Mouse (Mus musculus): ENCODE data around the gene Sowahc. TPM values are rescaled to one million over a fixed set of nuclear protein-coding genes. Genes with fewer than 3 reads are reported as not detected.

Sowahc gene
- polyA plus RNA-seq, 1 experiment from 2014 or later = 4.2 TPM

DNA sequence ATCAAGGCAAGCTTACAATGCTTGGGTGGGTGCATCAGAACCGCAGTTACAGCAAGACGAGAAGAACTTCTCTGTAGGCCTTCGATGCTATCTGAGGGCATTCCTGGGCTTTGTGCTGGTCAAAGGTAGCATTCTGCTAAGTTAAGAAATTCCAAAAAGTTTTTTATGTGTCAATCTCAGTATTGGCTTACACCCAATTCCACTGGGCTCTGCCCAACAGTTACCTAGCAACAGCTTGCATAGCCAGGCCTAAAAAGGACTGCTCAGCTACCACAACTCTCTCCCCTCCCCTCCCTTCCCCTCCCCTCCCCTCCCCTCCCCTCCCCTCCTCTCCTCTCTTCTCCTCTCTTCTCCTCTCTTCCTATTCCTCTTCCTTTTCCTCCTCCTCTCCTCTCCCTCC is 39.9 kb downstream of the Sowahc start:
- Histone ChIP-seq H3K27me3 (replicated peaks; ENCODE audit: control insufficient read depth, insufficient read depth, low read length) (no peaks in the 10 kb centered on the region), H3K9ac (ENCODE audit: low read depth, low read length) (no peak overlapping the region), H3K9me3 (ENCODE audit: control insufficient read depth) (no peaks in the 10 kb centered on the region), H3K36me3 (ENCODE audit: control insufficient read depth, insufficient read depth) (no peaks in the 10 kb centered on the region), H3K4me2 (replicated peaks; ENCODE audit: low read depth) (no peak overlapping the region), H3K27ac (ENCODE audit: low read depth, low read length) (no peak overlapping the region), H3K4me3 (ENCODE audit: low read depth, low read length) (no peak overlapping the region), H3K4me1 (replicated peaks; ENCODE audit: control insufficient read depth, insufficient read depth, low read length) (no peaks in the 10 kb centered on the region)
- 83% methylated on average over 3 of the region's 3 CpGs for WGBS
- ATAC-seq = no peak
- TF ChIP-seq CTCF (IDR thresholded peaks at IDR 0.05; ENCODE audit: low read depth) = no peak

GRCm38 (mm10) chr10:59262021-59262420 is 40.3 kb downstream of the Sowahc start:
- Histone ChIP-seq H3K9ac (ENCODE audit: low read depth, low read length) (no peak overlapping the region), H3K4me3 (ENCODE audit: low read depth, low read length) (no peak overlapping the region), H3K27me3 (replicated peaks; ENCODE audit: control insufficient read depth, insufficient read depth, low read length) (no peaks in the 10 kb centered on the region), H3K9me3 (ENCODE audit: control insufficient read depth) (no peaks in the 10 kb centered on the region), H3K4me1 (replicated peaks; ENCODE audit: control insufficient read depth, insufficient read depth, low read length) (no peaks in the 10 kb centered on the region), H3K27ac (ENCODE audit: low read depth, low read length) (no peak overlapping the region), H3K4me2 (replicated peaks; ENCODE audit: low read depth) (no peak overlapping the region), H3K36me3 (ENCODE audit: control insufficient read depth, insufficient read depth) (no peaks in the 10 kb centered on the region)
- TF ChIP-seq CTCF (IDR thresholded peaks at IDR 0.05; ENCODE audit: low read depth) = no peak
- WGBS = 54% methylated on average over 1 of the region's 1 CpGs
- no peak for ATAC-seq

DNA sequence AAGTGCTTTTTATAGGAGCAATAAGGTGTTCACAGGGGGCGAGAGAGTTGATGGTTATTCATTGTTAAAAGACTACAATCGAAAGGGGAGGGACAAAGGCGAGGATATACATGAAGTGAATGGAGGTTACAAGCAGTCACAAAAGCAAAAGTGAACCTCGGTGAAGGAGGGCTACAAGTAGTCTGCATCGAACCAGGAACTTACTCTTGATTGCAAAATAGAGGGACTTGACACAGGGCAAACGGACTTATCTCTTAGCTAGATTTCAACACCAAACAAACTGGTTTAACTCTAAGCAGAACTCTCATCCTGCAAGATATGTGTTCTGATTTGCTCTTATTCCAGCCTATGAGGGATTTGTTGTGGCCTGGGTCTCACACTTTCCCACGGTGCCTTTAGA is 41.2 kb downstream of the Sowahc start:
- H3K4me1 ChIP-seq (replicated peaks; ENCODE audit: control insufficient read depth, insufficient read depth, low read length) = peaks cover 6% of the 10 kb centered on the region; the same call in 1 of the 2 replicates
- ATAC-seq = no peak
- H3K4me2 ChIP-seq (replicated peaks; ENCODE audit: low read depth) = no peak overlapping the region
- no peak for TF ChIP-seq CTCF (IDR thresholded peaks at IDR 0.05; ENCODE audit: low read depth)
- no peaks in the 10 kb centered on the region for H3K36me3 ChIP-seq (ENCODE audit: control insufficient read depth, insufficient read depth)
- H3K9ac ChIP-seq (ENCODE audit: low read depth, low read length) = no peak overlapping the region
- no peak overlapping the region for H3K27ac ChIP-seq (ENCODE audit: low read depth, low read length)
- WGBS = 50% methylated on average over 7 of the region's 7 CpGs
- H3K4me3 ChIP-seq (ENCODE audit: low read depth, low read length) = no peak overlapping the region
- no peaks in the 10 kb centered on the region for H3K27me3 ChIP-seq (replicated peaks; ENCODE audit: control insufficient read depth, insufficient read depth, low read length)
- H3K9me3 ChIP-seq (ENCODE audit: control insufficient read depth) = no peaks in the 10 kb centered on the region

DNA sequence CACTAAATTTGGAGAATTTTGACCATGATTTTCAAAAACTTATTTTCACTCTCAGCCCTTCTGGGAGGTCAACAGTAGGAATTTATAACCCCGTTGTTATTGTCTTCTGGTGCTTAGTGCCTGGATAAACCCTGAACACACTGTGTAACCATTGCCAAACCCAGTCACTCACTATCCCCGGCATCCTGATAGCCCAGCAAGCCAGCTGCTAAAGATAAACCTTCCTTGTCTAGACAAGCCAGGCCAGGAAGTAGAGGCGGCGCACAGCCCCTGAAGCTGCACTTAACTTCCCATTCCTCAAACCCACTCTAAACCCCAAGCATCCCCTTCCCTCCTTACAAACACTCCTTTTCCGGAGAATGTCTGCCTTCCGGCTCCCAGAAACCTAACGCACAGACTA is 43.3 kb downstream of the Sowahc start:
- peaks cover 6% of the 10 kb centered on the region for H3K4me1 ChIP-seq (replicated peaks; ENCODE audit: control insufficient read depth, insufficient read depth, low read length)
- H3K4me2 ChIP-seq (replicated peaks; ENCODE audit: low read depth) = no peak overlapping the region
- no peak overlapping the region for H3K9ac ChIP-seq (ENCODE audit: low read depth, low read length)
- H3K4me3 ChIP-seq (ENCODE audit: low read depth, low read length) = no peak overlapping the region
- H3K27ac ChIP-seq (ENCODE audit: low read depth, low read length) = peak overlapping the region; percentile 28; the same call in 1 of the 2 replicates
- TF ChIP-seq CTCF (IDR thresholded peaks at IDR 0.05; ENCODE audit: low read depth) = no peak
- no peaks in the 10 kb centered on the region for H3K36me3 ChIP-seq (ENCODE audit: control insufficient read depth, insufficient read depth)
- ATAC-seq = no peak
- H3K9me3 ChIP-seq (ENCODE audit: control insufficient read depth) = no peaks in the 10 kb centered on the region
- WGBS = 38% methylated on average over 7 of the region's 7 CpGs
- H3K27me3 ChIP-seq (replicated peaks; ENCODE audit: control insufficient read depth, insufficient read depth, low read length) = no peaks in the 10 kb centered on the region

- peak overlapping the region; percentile 62 for H3K27ac ChIP-seq (ENCODE audit: low read depth, low read length)
- no peak overlapping the region for H3K4me3 ChIP-seq (ENCODE audit: low read depth, low read length)
- TF ChIP-seq CTCF (IDR thresholded peaks at IDR 0.05; ENCODE audit: low read depth) = no peak
- no peak overlapping the region for H3K9ac ChIP-seq (ENCODE audit: low read depth, low read length)
- H3K9me3 ChIP-seq (ENCODE audit: control insufficient read depth) = no peaks in the 10 kb centered on the region
- 0 out of 2 replicates have a peak overlapping the region, but pooled peaks have one; percentile 3 for H3K4me2 ChIP-seq (replicated peaks; ENCODE audit: low read depth)
- no peaks in the 10 kb centered on the region for H3K27me3 ChIP-seq (replicated peaks; ENCODE audit: control insufficient read depth, insufficient read depth, low read length)
- H3K4me1 ChIP-seq (replicated peaks; ENCODE audit: control insufficient read depth, insufficient read depth, low read length) = peaks cover 6% of the 10 kb centered on the region
- 10% methylated on average over 4 of the region's 4 CpGs for WGBS
- no peak for ATAC-seq
- H3K36me3 ChIP-seq (ENCODE audit: control insufficient read depth, insufficient read depth) = no peaks in the 10 kb centered on the region
Observed at GRCm38 (mm10) chr10:59265674-59266073, 43.9 kb downstream of the Sowahc start.

- peaks cover 6% of the 10 kb centered on the region for H3K4me1 ChIP-seq (replicated peaks; ENCODE audit: control insufficient read depth, insufficient read depth, low read length)
- 32% methylated on average over 1 of the region's 1 CpGs for WGBS
- H3K27ac ChIP-seq (ENCODE audit: low read depth, low read length) = peak overlapping the region; percentile 62
- H3K4me3 ChIP-seq (ENCODE audit: low read depth, low read length) = no peak overlapping the region
- peak; percentile 31; the same call in 1 of the 2 replicates for ATAC-seq
- TF ChIP-seq CTCF (IDR thresholded peaks at IDR 0.05; ENCODE audit: low read depth) = no peak
- H3K9ac ChIP-seq (ENCODE audit: low read depth, low read length) = no peak overlapping the region
- H3K4me2 ChIP-seq (replicated peaks; ENCODE audit: low read depth) = 0 out of 2 replicates have a peak overlapping the region, but pooled peaks have one; percentile 3
- H3K27me3 ChIP-seq (replicated peaks; ENCODE audit: control insufficient read depth, insufficient read depth, low read length) = no peaks in the 10 kb centered on the region
- no peaks in the 10 kb centered on the region for H3K36me3 ChIP-seq (ENCODE audit: control insufficient read depth, insufficient read depth)
- H3K9me3 ChIP-seq (ENCODE audit: control insufficient read depth) = no peaks in the 10 kb centered on the region
Observed at GRCm38 (mm10) chr10:59266097-59266496, 44.3 kb downstream of the Sowahc start.

DNA sequence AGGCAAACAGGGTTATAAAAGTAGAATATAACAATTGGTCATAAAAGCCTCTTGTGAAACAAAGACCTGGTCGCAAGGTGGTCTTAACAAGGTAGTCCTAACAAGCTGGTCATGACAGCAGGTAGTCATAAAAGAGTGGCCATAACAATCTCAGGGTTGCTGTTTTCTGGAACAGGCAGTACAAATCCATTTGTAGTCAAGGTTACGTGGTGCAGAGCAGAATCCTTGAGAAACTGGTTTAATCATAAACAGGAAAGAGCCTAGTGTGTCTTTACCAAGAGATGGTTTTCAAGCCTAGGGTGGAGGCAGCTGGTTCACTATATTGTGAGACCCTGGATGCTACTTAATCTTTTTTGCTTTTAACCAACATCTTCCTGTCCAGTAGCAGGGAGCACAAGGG is 45.5 kb downstream of the Sowahc start:
- no peaks in the 10 kb centered on the region for H3K36me3 ChIP-seq (ENCODE audit: control insufficient read depth, insufficient read depth)
- WGBS = 31% methylated on average over 2 of the region's 2 CpGs
- ATAC-seq = peak; percentile 39; the same call in 1 of the 2 replicates
- peaks cover 8% of the 10 kb centered on the region for H3K4me1 ChIP-seq (replicated peaks; ENCODE audit: control insufficient read depth, insufficient read depth, low read length)
- H3K27me3 ChIP-seq (replicated peaks; ENCODE audit: control insufficient read depth, insufficient read depth, low read length) = no peaks in the 10 kb centered on the region
- H3K9me3 ChIP-seq (ENCODE audit: control insufficient read depth) = no peaks in the 10 kb centered on the region
- no peak overlapping the region for H3K27ac ChIP-seq (ENCODE audit: low read depth, low read length)
- TF ChIP-seq CTCF (IDR thresholded peaks at IDR 0.05; ENCODE audit: low read depth) = no peak
- H3K4me3 ChIP-seq (ENCODE audit: low read depth, low read length) = no peak overlapping the region
- no peak overlapping the region; the same call in 1 of the 2 replicates for H3K4me2 ChIP-seq (replicated peaks; ENCODE audit: low read depth)
- no peak overlapping the region for H3K9ac ChIP-seq (ENCODE audit: low read depth, low read length)

All from intestine, postnatal 0 days (tissue).